Mouse (Mus musculus) ES-E14 (cell line): ENCODE results near the gene Vps37b. TPM values are rescaled to one million over a fixed set of nuclear protein-coding genes. Genes with fewer than 3 reads are reported as not detected.

Experiments used
- DNase-seq: peaks from one replicate; pipeline ENCODE4 v3.0.0-alpha.2; 2013; ENCODE audit warnings: low read depth, low spot score
- H3K27ac ChIP-seq: 2 replicates; pipeline ENCODE4 v1.5.1; 2012; ENCODE audit warnings: low read depth, mild to moderate bottlenecking, low read length, moderate library complexity, mixed read lengths; ENCODE audit not compliant: poor library complexity, insufficient read depth, severe bottlenecking
- H3K36me3 ChIP-seq: 2 replicates; pipeline ENCODE4 v1.6.1; 2012; ENCODE audit warnings: mild to moderate bottlenecking, low read length, moderate library complexity, mixed read lengths; ENCODE audit not compliant: control insufficient read depth, poor library complexity, insufficient read depth, severe bottlenecking
- H3K4me1 ChIP-seq, 2 experiments: fragments of 150-350 bp in 1 of 2; sonication (generic) in 1 of 2; 2 replicates each; pipeline ENCODE4 v1.6.1; 2012; ENCODE audit warnings: low read length in 2 of 2, mild to moderate bottlenecking in 1 of 2, mixed read lengths in 1 of 2; ENCODE audit not compliant: control insufficient read depth in 2 of 2, insufficient read depth in 2 of 2, poor library complexity in 1 of 2
- H3K4me3 ChIP-seq, 2 experiments: fragments of 150-350 bp in 1 of 2; sonication (generic) in 1 of 2; 2 replicates each; pipeline ENCODE4 v1.5.1; 2012; ENCODE audit warnings: low read length in 2 of 2, low read depth in 1 of 2, mild to moderate bottlenecking in 1 of 2, mixed read lengths in 1 of 2; ENCODE audit not compliant: insufficient read depth in 1 of 2, poor library complexity in 1 of 2, severe bottlenecking in 1 of 2
- H3K9ac ChIP-seq: 2 replicates; pipeline ENCODE4 v1.6.1; 2012; ENCODE audit warnings: low read depth, mild to moderate bottlenecking, low read length, mixed read lengths; ENCODE audit not compliant: poor library complexity, insufficient read depth, severe bottlenecking
- H3K9me3 ChIP-seq: fragments of 150-350 bp; sonication (generic); 2 replicates; pipeline ENCODE4 v1.6.1; 2012; ENCODE audit warnings: low read depth, mild to moderate bottlenecking, low read length; ENCODE audit not compliant: control insufficient read depth, insufficient read depth
- CHD2 ChIP-seq: IDR thresholded peaks from 2 replicates; pipeline ENCODE4 v1.6.1; 2014; ENCODE audit warnings: mild to moderate bottlenecking, low read depth, low read length, inconsistent platforms
- HCFC1 ChIP-seq: IDR thresholded peaks from 2 replicates; pipeline ENCODE4 v1.6.1; 2012; ENCODE audit warnings: low read length, inconsistent platforms, borderline replicate concordance; ENCODE audit not compliant: insufficient read depth
- MAFK ChIP-seq: IDR thresholded peaks from 2 replicates; pipeline ENCODE4 v1.6.1; 2014; ENCODE audit warnings: mild to moderate bottlenecking, low read depth, low read length, inconsistent platforms; ENCODE audit not compliant: insufficient read depth
- ZC3H11A ChIP-seq: IDR thresholded peaks from 2 replicates; pipeline ENCODE4 v1.6.1; 2012; ENCODE audit warnings: low read depth, mild to moderate bottlenecking, inconsistent platforms, low read length, borderline replicate concordance
- ZNF384 ChIP-seq: IDR thresholded peaks from 2 replicates; pipeline ENCODE4 v1.6.1; 2012; ENCODE audit warnings: low read depth, low read length, inconsistent platforms
- in situ Hi-C, 2 experiments: fragments of 600-800 bp; cut with MboI; formaldehyde crosslinking; loops; one replicate each; pipeline ENCODE4 v1.15.1; 2025; ENCODE audit warnings: low sequenced_read_pairs in 2 of 2, inconsistent platforms in 1 of 2; ENCODE audit not compliant: unreplicated experiment in 2 of 2
- total RNA-seq: library from RNA; depleted of rRNA; stranded (reverse); fragments of 300-350 nt; gene quantifications from 2 replicates; pipeline ENCODE4 v1.2.3, GENCODE M21; 2012

Vps37b gene
- total RNA-seq, 1 experiment, result 7.7 TPM

- H3K4me3 ChIP-seq, result no peak overlapping the region
- in situ Hi-C loops, result no loop called here
- H3K27ac ChIP-seq, result no peak overlapping the region
Observed at GRCm38 (mm10) chr5:124049249-124050045, 17.4 kb upstream of the Vps37b start.

GRCm38 (mm10) chr5:124046741-124047401, 14.8 kb upstream of the Vps37b start:
- Histone ChIP-seq H3K9ac (no peak overlapping the region; the same call in 1 of the 2 replicates), H3K27ac (no peak overlapping the region), H3K36me3 (no peaks in the 10 kb centered on the region), H3K9me3 (no peaks in the 10 kb centered on the region), H3K4me1 (peaks cover 0 to 14% of the 10 kb centered on the region in 2 experiments; a peak in 3 of 4 replicates), H3K4me3 (no peak overlapping the region)
- in situ Hi-C loops, result no loop called here
- DNase-seq, result no peak
- no peak for TF ChIP-seq HCFC1
- TF ChIP-seq MAFK, result no peak
- TF ChIP-seq ZC3H11A, result no peak
- TF ChIP-seq CHD2, result no peak
- no peak for TF ChIP-seq ZNF384

More at GRCm38 (mm10) chr5:124049249-124050045, 17.4 kb upstream of the Vps37b start:
- no peak for DNase-seq
- Histone ChIP-seq H3K4me1 (peaks cover 0 to 20% of the 10 kb centered on the region in 2 experiments; a peak in 3 of 4 replicates), H3K9ac (no peak overlapping the region), H3K36me3 (no peaks in the 10 kb centered on the region), H3K9me3 (no peaks in the 10 kb centered on the region)
- TF ChIP-seq ZNF384, result no peak
- TF ChIP-seq ZC3H11A, result no peak
- TF ChIP-seq CHD2, result no peak
- TF ChIP-seq MAFK, result no peak
- no peak for TF ChIP-seq HCFC1

- H3K27ac ChIP-seq, result no peak overlapping the region
- TF ChIP-seq CHD2, result no peak
- TF ChIP-seq HCFC1, result no peak
- TF ChIP-seq ZNF384, result no peak
- no peak for TF ChIP-seq MAFK
- no peak for TF ChIP-seq ZC3H11A
- in situ Hi-C loops, result no loop called here
Observed at GRCm38 (mm10) chr5:124045453-124046010, 13.5 kb upstream of the Vps37b start.

GRCm38 (mm10) chr5:124043999-124044398, 11.9 kb upstream of the Vps37b start:
- Histone ChIP-seq H3K9ac (no peak overlapping the region), H3K36me3 (no peaks in the 10 kb centered on the region), H3K4me1 (peaks cover 0 to 10% of the 10 kb centered on the region in 2 experiments; a peak in 3 of 4 replicates), H3K4me3 (no peak overlapping the region), H3K27ac (no peak overlapping the region), H3K9me3 (no peaks in the 10 kb centered on the region)
- TF ChIP-seq HCFC1, result no peak
- no peak for TF ChIP-seq ZNF384
- TF ChIP-seq ZC3H11A, result no peak
- TF ChIP-seq MAFK, result no peak
- no peak for TF ChIP-seq CHD2
- in situ Hi-C loops, result no loop called here
- DNase-seq, result no peak

More at GRCm38 (mm10) chr5:124045453-124046010, 13.5 kb upstream of the Vps37b start:
- no peak for DNase-seq
- no peak overlapping the region for H3K4me3 ChIP-seq
- no peaks in the 10 kb centered on the region for H3K9me3 ChIP-seq
- H3K9ac ChIP-seq, result no peak overlapping the region
- H3K36me3 ChIP-seq, result no peaks in the 10 kb centered on the region
- peaks cover 0 to 12% of the 10 kb centered on the region in 2 experiments; a peak in 3 of 4 replicates for H3K4me1 ChIP-seq
